Mouse (Mus musculus) CD4-positive, CD25-positive, alpha-beta regulatory T cell (primary cell): Measurements from ENCODE around the gene Ptpre. TPM values are rescaled to one million over a fixed set of nuclear protein-coding genes. Genes with fewer than 3 reads are reported as not detected.

Experiments used
- polyA plus RNA-seq: library from polyadenylated mRNA; unstranded; fragments of 100-300 nt; shearing (Covaris generic); gene quantifications from one replicate; pipeline ENCODE4 v1.2.1, GENCODE M21; 2017

The Ptpre gene
- 28.1 TPM for polyA plus RNA-seq

DNA sequence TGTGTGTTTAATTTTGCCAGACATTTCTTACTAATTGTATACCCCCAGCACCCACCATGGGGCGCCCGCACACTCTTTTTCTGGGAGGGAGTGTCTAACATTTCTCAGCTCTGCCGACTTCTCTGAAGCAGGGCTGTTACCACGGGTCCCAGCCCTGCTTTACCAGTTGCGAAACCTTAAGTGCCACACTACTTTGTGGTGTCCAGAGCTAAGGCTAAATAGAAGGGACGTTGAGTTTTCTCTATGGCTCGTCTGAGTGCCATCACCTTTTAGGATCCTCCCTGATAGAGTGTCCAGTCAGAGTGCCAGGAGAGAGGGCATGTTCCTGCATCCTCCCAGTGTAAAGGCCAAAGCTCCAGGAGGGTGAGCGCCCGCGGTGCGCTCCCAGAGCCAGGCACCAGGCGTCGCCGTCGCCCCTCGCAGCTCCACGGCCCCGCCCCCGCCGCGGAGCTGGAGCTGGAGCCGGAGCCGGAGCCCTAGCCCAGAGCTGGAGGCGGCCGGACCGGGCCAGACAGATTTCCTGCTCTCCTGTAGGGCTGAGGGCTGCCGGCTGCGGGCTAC lies at the start of gene Ptpre:
TSS of gene Ptpre (plus strand) at position 141 of the 561 bp plus-strand sequence.

DNA sequence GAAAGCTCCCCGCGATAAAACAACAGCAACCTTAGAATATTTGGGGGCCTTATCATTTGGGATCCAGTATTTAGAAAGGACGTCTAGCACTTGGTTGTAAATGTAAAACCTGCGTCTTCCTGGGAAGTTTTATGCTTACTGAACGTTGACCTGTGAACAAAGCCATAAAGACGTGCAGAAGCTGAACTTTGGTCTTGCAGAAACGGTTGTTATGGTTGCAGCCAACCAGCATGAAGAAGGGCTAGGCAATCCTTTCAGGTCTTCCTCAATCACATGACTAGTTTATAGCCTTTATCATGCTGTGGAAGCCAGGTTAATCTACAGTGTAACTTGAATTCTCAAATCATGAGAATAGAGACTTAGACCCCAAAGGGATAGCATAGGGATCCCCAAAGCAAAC lies 8.8 kb upstream of the Ptpre start, which contains the start of gene Clrn3:
TSS of gene Clrn3 (minus strand) at position 140 of the 400 bp plus-strand sequence.

DNA sequence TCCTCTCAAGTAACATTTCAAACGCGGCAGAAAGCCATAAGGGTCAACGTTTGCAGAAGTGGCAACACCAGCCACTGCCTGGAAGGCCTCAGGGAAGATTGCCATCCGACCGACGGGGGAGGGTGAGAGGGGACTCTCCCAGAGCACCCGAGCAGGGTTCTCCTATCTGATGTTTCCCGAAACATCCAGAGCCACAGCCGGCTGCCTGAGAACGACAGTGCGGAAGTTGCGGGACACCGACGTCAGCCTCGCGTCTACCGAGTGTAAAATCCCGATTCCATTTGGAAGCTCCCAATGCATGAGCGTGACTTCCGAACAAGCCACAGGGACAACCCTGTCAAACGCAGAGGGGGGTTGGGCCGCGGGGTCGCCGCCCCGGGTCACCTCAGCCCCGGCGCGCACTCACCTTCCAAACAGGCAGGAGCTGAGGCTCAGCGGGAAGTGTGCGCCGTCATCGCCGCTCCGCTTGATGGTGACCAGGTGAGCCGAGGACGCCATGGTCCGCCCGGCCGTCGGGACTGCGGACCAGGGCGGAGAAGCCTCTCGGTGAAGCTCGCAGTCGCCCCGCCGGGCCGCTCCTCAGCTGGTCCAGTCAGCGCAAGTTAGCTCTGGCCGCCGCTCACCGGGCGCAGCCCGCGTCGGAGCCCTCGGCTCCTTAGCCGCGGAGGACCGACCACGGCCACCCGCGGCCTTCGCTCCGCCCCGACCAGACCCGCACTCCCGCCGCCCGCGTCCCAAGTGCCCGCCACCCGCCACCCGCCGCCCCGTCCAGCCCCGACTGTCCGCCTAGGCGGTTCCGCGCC lies 178.6 kb downstream of the Ptpre start, which contains the start of gene Mki67:
TSS of gene Mki67 (minus strand) at position 720 of the 803 bp plus-strand sequence.

Other genes with a start within 250 kb of the Ptpre start
- not detected for gene Foxi2, start 127.2 kb upstream of the Ptpre start, polyA plus RNA-seq
- not detected for gene Clrn3, start 8.8 kb upstream of the Ptpre start, polyA plus RNA-seq
- gene Mki67, start 178.9 kb downstream of the Ptpre start, polyA plus RNA-seq: 3.5 TPM